Mouse (Mus musculus): ENCODE results near the gene Atp13a2. TPM values are rescaled to one million over a fixed set of nuclear protein-coding genes. Genes with fewer than 3 reads are reported as not detected.
A peak's percentile ranks its signal among the peaks of the same experiment; 100 is the strongest.

Atp13a2 gene
- total RNA-seq, 2 experiments from 2014 or later, result 162 to 171 TPM

GRCm38 (mm10) chr4:140987476-140987875 is 803 bp downstream of the Atp13a2 start:
- intact Hi-C loops (cut with DNase I), result no loop called here
- no peak for DNase-seq (ENCODE audit: low spot score in 2 of 2)

- intact Hi-C loops (cut with DNase I), result no loop called here
- DNase-seq (ENCODE audit: low spot score in 2 of 2), result no peak
Measured at GRCm38 (mm10) chr4:140988706-140989290, 2.1 kb downstream of the Atp13a2 start.

GRCm38 (mm10) chr4:140989447-140989846 is 2.8 kb downstream of the Atp13a2 start:
- intact Hi-C loops (cut with DNase I), result no loop called here
- no peak for DNase-seq (ENCODE audit: low spot score in 2 of 2)

GRCm38 (mm10) chr4:140992215-140992614 is 5.5 kb downstream of the Atp13a2 start:
- intact Hi-C loops (cut with DNase I), result no loop called here
- no peak for DNase-seq (ENCODE audit: low spot score in 2 of 2)

GRCm38 (mm10) chr4:140993846-140994245 is 7.2 kb downstream of the Atp13a2 start:
- intact Hi-C loops (cut with DNase I), result no loop called here
- DNase-seq (ENCODE audit: low spot score in 2 of 2), result no peak

- intact Hi-C loops (cut with DNase I), result no loop called here
Measured at GRCm38 (mm10) chr4:140995811-140996210, 9.1 kb downstream of the Atp13a2 start.

GRCm38 (mm10) chr4:140996812-140997211 is 10.1 kb downstream of the Atp13a2 start:
- no peak for DNase-seq (ENCODE audit: low spot score in 2 of 2)
- intact Hi-C loops (cut with DNase I), result no loop called here

More at GRCm38 (mm10) chr4:140995811-140996210, 9.1 kb downstream of the Atp13a2 start:
- DNase-seq (ENCODE audit: low spot score in 2 of 2), result no peak

GRCm38 (mm10) chr4:141005983-141006382 is 19.3 kb downstream of the Atp13a2 start:
- DNase-seq (ENCODE audit: low spot score in 2 of 2), result no peak
- intact Hi-C loops (cut with DNase I), result no loop called here

GRCm38 (mm10) chr4:141008028-141008427 is 21.4 kb downstream of the Atp13a2 start:
- intact Hi-C loops (cut with DNase I), result no loop called here
- no peak for DNase-seq (ENCODE audit: low spot score in 2 of 2)

- no peak for DNase-seq (ENCODE audit: low spot score in 2 of 2)
- intact Hi-C loops (cut with DNase I), result no loop called here
Measured at GRCm38 (mm10) chr4:141010118-141010517, 23.4 kb downstream of the Atp13a2 start, which contains the start of gene Mfap2. TSS of gene Mfap2 (plus strand) at chr4:141010418.

- intact Hi-C loops (cut with DNase I), result no loop called here
- DNase-seq (ENCODE audit: low spot score in 2 of 2), result no peak
Measured at GRCm38 (mm10) chr4:141010526-141010925, 23.9 kb downstream of the Atp13a2 start.

- DNase-seq (ENCODE audit: low spot score in 2 of 2), result no peak
- intact Hi-C loops (cut with DNase I), result no loop called here
Measured at GRCm38 (mm10) chr4:141010941-141011429, 24.3 kb downstream of the Atp13a2 start.

- intact Hi-C loops (cut with DNase I), result no loop called here
- DNase-seq (ENCODE audit: low spot score in 2 of 2), result no peak
Measured at GRCm38 (mm10) chr4:141011556-141012328, 25.1 kb downstream of the Atp13a2 start.

GRCm38 (mm10) chr4:141012558-141012957 is 25.9 kb downstream of the Atp13a2 start:
- DNase-seq (ENCODE audit: low spot score in 2 of 2), result peak in 1 of 2 experiments; percentile 60
- intact Hi-C loops (cut with DNase I), result no loop called here

- no peak for DNase-seq (ENCODE audit: low spot score in 2 of 2)
Measured at GRCm38 (mm10) chr4:141014114-141014513, 27.4 kb downstream of the Atp13a2 start.

GRCm38 (mm10) chr4:141014856-141015255 is 28.2 kb downstream of the Atp13a2 start:
- intact Hi-C loops (cut with DNase I), result no loop called here
- DNase-seq (ENCODE audit: low spot score in 2 of 2), result no peak

More at GRCm38 (mm10) chr4:141014114-141014513, 27.4 kb downstream of the Atp13a2 start:
- intact Hi-C loops (cut with DNase I), result no loop called here

- intact Hi-C loops (cut with DNase I), result no loop called here
- no peak for DNase-seq (ENCODE audit: low spot score in 2 of 2)
Measured at GRCm38 (mm10) chr4:141015356-141015755, 28.7 kb downstream of the Atp13a2 start.

- peak in 1 of 2 experiments; percentile 78 for DNase-seq (ENCODE audit: low spot score in 2 of 2)
- intact Hi-C loops (cut with DNase I), result no loop called here
Measured at GRCm38 (mm10) chr4:141016311-141016710, 29.6 kb downstream of the Atp13a2 start.

GRCm38 (mm10) chr4:141017657-141018436 is 31.2 kb downstream of the Atp13a2 start:
- DNase-seq (ENCODE audit: low spot score in 2 of 2), result no peak
- intact Hi-C loops (cut with DNase I), result no loop called here

GRCm38 (mm10) chr4:141020220-141020619 is 33.5 kb downstream of the Atp13a2 start:
- intact Hi-C loops (cut with DNase I), result no loop called here
- DNase-seq (ENCODE audit: low spot score in 2 of 2), result no peak

Data from left cerebral cortex, postnatal 25 days (tissue).